Mouse (Mus musculus) thymus, adult 2 months (tissue): ENCODE results near the gene Pde4d. TPM values are rescaled to one million over a fixed set of nuclear protein-coding genes. Genes with fewer than 3 reads are reported as not detected.

Source experiments
- DNase-seq: peaks from one replicate; pipeline ENCODE4 v3.0.0; 2021
- H3K27ac ChIP-seq: fragments of 200-500 bp; 2 replicates; pipeline ENCODE4 v1.5.1; 2012; ENCODE audit warnings: low read length, control low read depth; ENCODE audit not compliant: control insufficient read depth, insufficient read depth
- H3K27me3 ChIP-seq: fragments of 200-500 bp; 2 replicates; pipeline ENCODE4 v1.6.1; 2012; ENCODE audit warnings: mild to moderate bottlenecking, low read length, moderate library complexity, mixed read lengths; ENCODE audit not compliant: control insufficient read depth, insufficient read depth
- H3K36me3 ChIP-seq: fragments of 200-500 bp; 2 replicates; pipeline ENCODE4 v1.6.1; 2012; ENCODE audit warnings: mild to moderate bottlenecking, low read length, moderate library complexity; ENCODE audit not compliant: control insufficient read depth, insufficient read depth
- H3K4me1 ChIP-seq: fragments of 200-500 bp; replicated peaks from 2 replicates; pipeline ENCODE4 v1.6.1; 2012; ENCODE audit warnings: low read length; ENCODE audit not compliant: control insufficient read depth, insufficient read depth
- H3K4me3 ChIP-seq: fragments of 200-500 bp; 2 replicates; pipeline ENCODE4 v1.5.1; 2012; ENCODE audit warnings: mild to moderate bottlenecking, low read length, control low read depth, moderate library complexity; ENCODE audit not compliant: control insufficient read depth, insufficient read depth
- CTCF ChIP-seq: fragments of 200-500 bp; IDR thresholded peaks from 2 replicates; pipeline ENCODE4 v1.5.1; 2012; ENCODE audit warnings: mild to moderate bottlenecking, control low read depth, low read length, moderate library complexity, borderline replicate concordance; ENCODE audit not compliant: control insufficient read depth, poor library complexity, insufficient read depth; ENCODE audit errors: extremely low read depth
- POLR2A ChIP-seq: fragments of 200-500 bp; IDR thresholded peaks from 2 replicates; pipeline ENCODE4 v1.6.1; 2012; ENCODE audit warnings: mild to moderate bottlenecking, low read length, control low read depth, moderate library complexity; ENCODE audit not compliant: control insufficient read depth, poor library complexity, insufficient read depth; ENCODE audit errors: extremely low read depth
- WGBS: fragments of 180-500 bp; shearing (Covaris S2); methylation state at CpG from one replicate; pipeline ENCODE4 v1.1.7; 2018; 5-methylcytosine and 5-hydroxymethylcytosine counted together
- polyA plus RNA-seq: library from polyadenylated mRNA; depleted of rRNA; stranded (reverse); fragments of >200 nt; gene quantifications from 2 replicates; pipeline ENCODE4 v1.2.3, GENCODE M21; 2012

Gene Pde4d
- polyA plus RNA-seq, 1 experiment, result 35.2 TPM

DNA sequence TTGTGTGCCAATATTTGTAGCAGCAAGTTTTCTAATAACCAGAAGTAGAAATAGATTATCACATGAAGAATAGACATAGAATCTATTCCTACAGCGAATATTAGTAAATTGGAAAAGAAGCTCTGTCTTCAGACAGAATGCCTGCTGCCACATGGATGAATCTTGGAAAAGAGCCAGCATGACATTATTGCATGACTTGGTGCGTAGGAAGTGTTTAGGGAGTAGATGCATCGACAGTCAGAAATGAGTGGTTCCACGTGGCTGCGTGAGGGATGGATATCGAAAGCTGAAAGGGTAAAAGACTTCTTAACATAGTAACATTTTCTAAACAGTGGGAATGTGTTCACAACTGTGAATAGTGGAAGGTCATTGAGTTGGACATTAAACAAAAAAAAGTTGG lies 912.6 kb downstream of the Pde4d start:
- no peaks in the 10 kb centered on the region for H3K4me1 ChIP-seq
- WGBS, result 97% methylated on average over 6 of the region's 6 CpGs
- H3K27ac ChIP-seq, result no peak overlapping the region
- no peaks in the 10 kb centered on the region for H3K36me3 ChIP-seq
- no peak overlapping the region for H3K4me3 ChIP-seq
- DNase-seq, result no peak
- no peaks in the 10 kb centered on the region for H3K27me3 ChIP-seq
- TF ChIP-seq POLR2A, result no peak
- TF ChIP-seq CTCF, result no peak

GRCm38 (mm10) chr13:109374465-109374864 lies 924.7 kb downstream of the Pde4d start:
- no peak overlapping the region for H3K4me3 ChIP-seq
- no peak overlapping the region for H3K27ac ChIP-seq
- no peak for DNase-seq
- no peak for TF ChIP-seq POLR2A
- no peak for TF ChIP-seq CTCF
- no peaks in the 10 kb centered on the region for H3K4me1 ChIP-seq
- no peaks in the 10 kb centered on the region for H3K27me3 ChIP-seq
- no peaks in the 10 kb centered on the region for H3K36me3 ChIP-seq
- 92% methylated on average over 5 of the region's 5 CpGs for WGBS

- TF ChIP-seq CTCF, result no peak
- no peak for TF ChIP-seq POLR2A
- no peak overlapping the region for H3K27ac ChIP-seq
- H3K36me3 ChIP-seq, result no peaks in the 10 kb centered on the region
- no peaks in the 10 kb centered on the region for H3K27me3 ChIP-seq
- H3K4me1 ChIP-seq, result no peaks in the 10 kb centered on the region
- H3K4me3 ChIP-seq, result no peak overlapping the region
- DNase-seq, result no peak
- 95% methylated on average over 1 of the region's 1 CpGs for WGBS
These were observed 926.9 kb downstream of the Pde4d start for GRCm38 (mm10) chr13:109376681-109377080.

GRCm38 (mm10) chr13:109380149-109380548 lies 930.4 kb downstream of the Pde4d start:
- Histone ChIP-seq H3K27ac (no peak overlapping the region), H3K27me3 (no peaks in the 10 kb centered on the region), H3K36me3 (no peaks in the 10 kb centered on the region), H3K4me1 (no peaks in the 10 kb centered on the region), H3K4me3 (no peak overlapping the region)
- no peak for TF ChIP-seq POLR2A
- no peak for TF ChIP-seq CTCF
- 95% methylated on average over 2 of the region's 2 CpGs for WGBS
- DNase-seq, result no peak

DNA sequence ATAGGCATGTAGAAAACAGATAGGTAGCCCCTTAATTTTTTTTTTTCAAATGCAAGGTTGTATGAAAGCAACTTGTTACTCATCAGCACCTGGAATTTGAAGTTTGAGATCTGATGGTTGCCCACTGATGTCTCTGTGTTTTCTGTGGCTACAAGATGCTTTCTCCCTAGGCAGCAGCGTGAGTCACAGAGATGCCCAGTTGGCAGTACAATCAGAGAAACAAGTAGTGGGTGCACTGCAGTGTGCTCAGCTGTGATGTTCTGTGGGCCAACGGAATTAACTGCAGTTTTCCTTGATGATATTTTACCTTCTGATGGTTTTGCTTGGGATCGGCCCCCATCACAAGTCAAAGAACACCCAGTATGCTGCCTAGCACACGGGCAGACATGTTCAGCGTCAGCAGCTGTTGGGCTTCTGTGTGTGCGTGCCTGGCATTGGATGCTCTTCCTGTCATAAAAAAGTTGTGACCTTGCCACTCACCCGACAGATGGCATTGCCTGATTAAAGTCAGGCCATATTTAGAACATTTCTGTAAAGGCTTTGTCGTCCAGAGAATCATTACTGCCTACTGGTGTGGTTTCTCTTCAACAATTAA lies 939.0 kb downstream of the Pde4d start:
- TF ChIP-seq POLR2A, result no peak
- no peak for TF ChIP-seq CTCF
- H3K27me3 ChIP-seq, result no peaks in the 10 kb centered on the region
- H3K4me3 ChIP-seq, result no peak overlapping the region
- no peaks in the 10 kb centered on the region for H3K36me3 ChIP-seq
- H3K4me1 ChIP-seq, result no peaks in the 10 kb centered on the region
- no peak overlapping the region for H3K27ac ChIP-seq
- no peak for DNase-seq
- WGBS, result 48% methylated on average over 8 of the region's 8 CpGs

GRCm38 (mm10) chr13:109402396-109402795 lies 952.6 kb downstream of the Pde4d start:
- WGBS, result 95% methylated on average over 4 of the region's 4 CpGs
- TF ChIP-seq CTCF (no peak), POLR2A (no peak)
- DNase-seq, result no peak
- Histone ChIP-seq H3K27ac (no peak overlapping the region), H3K4me1 (no peaks in the 10 kb centered on the region), H3K27me3 (no peaks in the 10 kb centered on the region), H3K4me3 (no peak overlapping the region), H3K36me3 (no peaks in the 10 kb centered on the region)

DNA sequence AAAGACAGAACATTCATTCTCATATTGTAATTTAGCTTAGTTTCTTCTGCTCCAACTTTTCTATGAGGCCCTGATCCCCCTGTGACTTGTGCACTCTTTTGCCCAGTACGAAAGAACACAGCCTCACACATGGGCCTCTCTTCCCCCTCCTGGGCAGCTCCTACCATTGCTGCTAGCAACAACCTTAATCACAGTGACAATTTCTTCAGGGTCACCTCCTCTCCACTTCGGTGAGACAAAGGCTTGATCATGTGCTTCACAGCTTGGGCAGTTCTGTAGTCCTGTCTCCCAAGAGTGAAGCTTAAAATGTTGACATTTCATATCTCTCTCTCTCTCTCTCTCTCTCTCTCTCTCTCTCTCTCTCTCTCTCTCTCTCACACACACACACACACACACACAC lies 953.2 kb downstream of the Pde4d start:
- Histone ChIP-seq H3K27ac (no peak overlapping the region), H3K27me3 (no peaks in the 10 kb centered on the region), H3K4me3 (no peak overlapping the region), H3K4me1 (no peaks in the 10 kb centered on the region), H3K36me3 (no peaks in the 10 kb centered on the region)
- TF ChIP-seq CTCF (no peak), POLR2A (no peak)
- 93% methylated on average over 2 of the region's 2 CpGs for WGBS
- no peak for DNase-seq
